Mouse (Mus musculus) C2C12 (cell line): ENCODE data around the gene St8sia1.

Experiments used
- CEBPB ChIP-seq: IDR thresholded peaks from one replicate; pipeline ENCODE4 v1.6.1; 2011; ENCODE audit warnings: low read depth, mild to moderate bottlenecking, control low read depth, moderate library complexity
- CTCF ChIP-seq: IDR thresholded peaks from one replicate; pipeline ENCODE4 v1.5.1; 2011; ENCODE audit not compliant: control insufficient read depth, insufficient read depth, insufficient read length
- FOSL1 ChIP-seq: IDR thresholded peaks from one replicate; pipeline ENCODE4 v1.8.0; 2011; ENCODE audit warnings: mild to moderate bottlenecking, low read length; ENCODE audit not compliant: poor library complexity, insufficient read depth, severe bottlenecking
- MAX ChIP-seq: IDR thresholded peaks from one replicate; pipeline ENCODE4 v1.6.1; 2011; ENCODE audit warnings: mild to moderate bottlenecking, control low read depth
- MYOG ChIP-seq: IDR thresholded peaks from one replicate; pipeline ENCODE4 v1.6.1; 2011; ENCODE audit not compliant: control insufficient read depth, insufficient read length; ENCODE audit errors: extremely low read depth
- USF1 ChIP-seq: IDR thresholded peaks from one replicate; pipeline ENCODE4 v1.6.1; 2011; ENCODE audit warnings: low read depth, mild to moderate bottlenecking, control low read depth, moderate library complexity

DNA sequence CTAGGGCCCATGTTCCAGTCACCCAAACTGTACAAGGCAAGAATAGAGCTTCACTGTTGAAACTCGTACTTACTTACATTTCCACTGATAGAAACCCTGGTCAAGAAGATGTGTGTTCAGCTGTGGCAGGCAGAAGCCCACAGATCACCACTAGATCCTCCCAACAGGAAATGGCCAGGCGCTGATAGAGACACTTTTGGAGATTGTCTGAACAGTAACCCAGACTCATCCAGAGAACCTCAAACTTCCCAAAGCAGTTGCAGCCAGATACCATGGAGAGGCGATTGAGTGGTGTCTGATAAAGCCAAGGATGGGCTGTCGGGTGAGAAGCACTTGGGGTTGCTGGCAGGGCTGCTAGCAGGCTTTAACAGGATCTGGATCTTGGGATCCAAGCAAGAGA is 187.3 kb downstream of the St8sia1 start:
- TF ChIP-seq CTCF (no peak), MAX (no peak), CEBPB (no peak), MYOG (no peak), FOSL1 (no peak), USF1 (no peak)
